Mouse (Mus musculus) CH12.LX (cell line): Measurements from ENCODE around the gene Col25a1. TPM values are rescaled to one million over a fixed set of nuclear protein-coding genes. Genes with fewer than 3 reads are reported as not detected.

ENCODE experiments used
- DNase-seq: peaks from one replicate; pipeline ENCODE4 v3.0.0-alpha.2; 2013; ENCODE audit errors: extremely low read depth
- H3K27ac ChIP-seq: 2 replicates; pipeline ENCODE4 v1.5.1; 2012; ENCODE audit warnings: low read depth, mild to moderate bottlenecking, control low read depth, moderate library complexity; ENCODE audit not compliant: insufficient read depth
- H3K27me3 ChIP-seq: replicated peaks from 2 replicates; pipeline ENCODE3; 2012; ENCODE audit warnings: inconsistent platforms
- H3K36me3 ChIP-seq, 2 experiments: replicated peaks in 1 of 2; 2 replicates each; pipeline versions ENCODE3 to v1.6.1; 2012; ENCODE audit warnings: inconsistent platforms in 1 of 2, low read length in 1 of 2, mild to moderate bottlenecking in 1 of 2, mixed read lengths in 1 of 2, moderate library complexity in 1 of 2; ENCODE audit not compliant: control insufficient read depth in 1 of 2, insufficient read depth in 1 of 2
- H3K4me1 ChIP-seq, 2 experiments: 2 replicates each; pipeline ENCODE4 v1.6.1; 2012; ENCODE audit warnings: inconsistent platforms in 1 of 2, moderate library complexity in 1 of 2; ENCODE audit not compliant: insufficient read depth in 2 of 2, control insufficient read depth in 1 of 2
- H3K4me2 ChIP-seq: 2 replicates; pipeline ENCODE4 v1.6.1; 2012; ENCODE audit warnings: low read depth, mild to moderate bottlenecking, control low read depth; ENCODE audit not compliant: poor library complexity, insufficient read depth, severe bottlenecking
- H3K4me3 ChIP-seq, 3 experiments: fragments of 150-350 bp in 1 of 3; sonication (generic) in 1 of 3; replicated peaks in 1 of 3; 2 replicates each; pipeline versions ENCODE3 to v1.5.1; 2011 to 2012; ENCODE audit warnings: low read depth in 2 of 3, low read length in 2 of 3, mild to moderate bottlenecking in 2 of 3, moderate library complexity in 2 of 3, control low read depth in 1 of 3, improper control_type of control experiment in 1 of 3, inconsistent platforms in 1 of 3, mixed read lengths in 1 of 3; ENCODE audit not compliant: poor library complexity in 1 of 3
- H3K79me2 ChIP-seq: replicated peaks from 2 replicates; pipeline ENCODE4 v1.6.1; 2012; ENCODE audit warnings: mild to moderate bottlenecking, moderate library complexity; ENCODE audit not compliant: control insufficient read depth, poor library complexity, insufficient read depth, severe bottlenecking; ENCODE audit errors: extremely low read depth
- H3K9ac ChIP-seq: 2 replicates; pipeline ENCODE4 v1.6.1; 2012; ENCODE audit warnings: low read depth, mild to moderate bottlenecking, control low read depth, moderate library complexity; ENCODE audit not compliant: insufficient read depth
- H3K9me3 ChIP-seq: replicated peaks from 2 replicates; pipeline ENCODE3; 2012; ENCODE audit warnings: low read length, inconsistent platforms, mixed read lengths
- CHD1 ChIP-seq: IDR thresholded peaks from 2 replicates; pipeline ENCODE4 v1.6.1; 2012; ENCODE audit warnings: low read depth, low read length, improper control_type of control experiment, inconsistent platforms
- CTCF ChIP-seq, 2 experiments: IDR thresholded peaks in 1 of 2; conservative IDR thresholded peaks in 1 of 2; 2 replicates each; pipeline ENCODE4 v1.5.1; 2011 to 2012; ENCODE audit warnings: low read depth in 2 of 2, low read length in 2 of 2, improper control_type of control experiment in 1 of 2, inconsistent platforms in 1 of 2, mild to moderate bottlenecking in 1 of 2, moderate library complexity in 1 of 2
- E2F4 ChIP-seq: IDR thresholded peaks from 2 replicates; pipeline ENCODE4 v1.6.1; 2011; ENCODE audit warnings: low read depth, low read length, improper control_type of control experiment; ENCODE audit not compliant: insufficient replicate concordance
- ELF1 ChIP-seq: IDR thresholded peaks from 2 replicates; pipeline ENCODE4 v1.6.1; 2014; ENCODE audit warnings: low read depth, mild to moderate bottlenecking, inconsistent platforms, low read length, improper control_type of control experiment
- EP300 ChIP-seq: IDR thresholded peaks from 2 replicates; pipeline ENCODE4 v1.6.1; 2011; ENCODE audit warnings: low read length, improper control_type of control experiment
- ETS1 ChIP-seq: conservative IDR thresholded peaks from 2 replicates; pipeline ENCODE4 v1.6.1; 2012; ENCODE audit warnings: low read depth, mild to moderate bottlenecking, inconsistent platforms, low read length, improper control_type of control experiment, moderate library complexity
- HCFC1 ChIP-seq: IDR thresholded peaks from 2 replicates; pipeline ENCODE4 v1.6.1; 2012; ENCODE audit warnings: low read depth, mild to moderate bottlenecking, inconsistent platforms, low read length, improper control_type of control experiment
- JUN ChIP-seq: IDR thresholded peaks from 2 replicates; pipeline ENCODE4 v1.6.1; 2011; ENCODE audit warnings: low read depth, mild to moderate bottlenecking, low read length, improper control_type of control experiment, moderate library complexity; ENCODE audit not compliant: insufficient read depth
- JUND ChIP-seq: conservative IDR thresholded peaks from 2 replicates; pipeline ENCODE4 v1.6.1; 2011; ENCODE audit warnings: low read depth, low read length, improper control_type of control experiment
- MAX ChIP-seq: IDR thresholded peaks from 2 replicates; pipeline ENCODE4 v1.6.1; 2011; ENCODE audit warnings: low read length, improper control_type of control experiment
- MAZ ChIP-seq: IDR thresholded peaks from 2 replicates; pipeline ENCODE4 v1.6.1; 2012; ENCODE audit warnings: low read depth, mild to moderate bottlenecking, inconsistent platforms, low read length, improper control_type of control experiment, moderate library complexity
- MXI1 ChIP-seq: IDR thresholded peaks from 2 replicates; pipeline ENCODE4 v1.6.1; 2011; ENCODE audit warnings: mild to moderate bottlenecking, low read depth, low read length, improper control_type of control experiment
- NELFE ChIP-seq: IDR thresholded peaks from 2 replicates; pipeline ENCODE4 v1.6.1; 2011; ENCODE audit warnings: low read depth, low read length, improper control_type of control experiment
- SIN3A ChIP-seq: IDR thresholded peaks from 2 replicates; pipeline ENCODE4 v1.6.1; 2012; ENCODE audit warnings: low read length, improper control_type of control experiment, inconsistent platforms
- SMC3 ChIP-seq: IDR thresholded peaks from 2 replicates; pipeline ENCODE4 v1.6.1; 2011; ENCODE audit warnings: low read depth, low read length, improper control_type of control experiment
- TBP ChIP-seq: conservative IDR thresholded peaks from 2 replicates; pipeline ENCODE4 v1.6.1; 2011; ENCODE audit warnings: low read depth, low read length, improper control_type of control experiment
- USF2 ChIP-seq: conservative IDR thresholded peaks from 2 replicates; pipeline ENCODE4 v1.6.1; 2011; ENCODE audit warnings: low read depth, low read length, improper control_type of control experiment
- ZKSCAN1 ChIP-seq: IDR thresholded peaks from 2 replicates; pipeline ENCODE4 v1.6.1; 2012; ENCODE audit warnings: low read depth, inconsistent platforms, low read length, improper control_type of control experiment, borderline replicate concordance
- ZMIZ1 ChIP-seq: IDR thresholded peaks from 2 replicates; pipeline ENCODE4 v1.6.1; 2012; ENCODE audit warnings: low read depth, mild to moderate bottlenecking, inconsistent platforms, low read length, improper control_type of control experiment
- dilution Hi-C: fragments of 300-500 bp; cut with MboI; formaldehyde crosslinking; loops from 2 replicates; pipeline ENCODE4 v1.14.3; 2020; ENCODE audit warnings: low sequenced_read_pairs; ENCODE audit not compliant: extremely low pct_unique_long_range_greater_than_20kb, extremely low pct_ligation_motif_present
- in situ Hi-C: fragments of 300-500 bp; cut with MboI; formaldehyde crosslinking; loops from 3 replicates; pipeline ENCODE4 v1.14.3; 2019; ENCODE audit warnings: low sequenced_read_pairs, low pct_ligation_motif_present, low pct_unique_long_range_greater_than_20kb, mixed read lengths
- polyA plus RNA-seq: library from polyadenylated mRNA; unstranded; fragments of >175 nt; gene quantifications from 2 replicates; pipeline ENCODE4 v1.2.1, GENCODE M21; 2012; ENCODE audit warnings: low read depth; ENCODE audit not compliant: insufficient read length
- total RNA-seq, 2 experiments: library from RNA; depleted of rRNA; stranded (reverse); fragments of 300-350 nt in 1 of 2; fragments of >200 nt in 1 of 2; gene quantifications; 2 replicates each; pipeline ENCODE4 v1.2.3; 2012 to 2014

The Col25a1 gene
- total and polyA plus RNA-seq, 3 experiments = not detected

DNA sequence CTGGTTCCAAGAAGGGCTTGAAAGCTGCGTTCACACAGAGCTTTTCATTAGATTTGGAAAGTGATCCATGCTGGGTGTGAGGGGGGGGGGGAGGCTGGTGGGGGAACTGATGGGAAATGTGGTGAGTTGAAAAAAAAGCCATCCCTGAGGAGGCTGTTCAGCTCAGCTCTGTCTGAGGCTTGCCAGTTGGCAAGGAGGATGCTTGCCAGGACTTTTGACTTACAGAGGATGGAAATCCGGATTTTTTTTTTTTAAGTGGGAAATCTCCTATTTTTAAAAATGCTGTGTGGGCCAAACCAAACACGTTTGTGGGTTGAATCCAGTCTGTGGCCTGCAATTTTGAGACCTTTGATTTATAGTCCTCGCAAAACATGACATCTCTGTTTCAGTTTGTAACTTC, 35.6 kb downstream of the Col25a1 start:
- peaks cover 5% of the 10 kb centered on the region for H3K9me3 ChIP-seq
- H3K27me3 ChIP-seq = no peaks in the 10 kb centered on the region
- H3K4me1 ChIP-seq = no peaks in the 10 kb centered on the region
- no peaks in the 10 kb centered on the region for H3K79me2 ChIP-seq
- no peak overlapping the region for H3K27ac ChIP-seq
- H3K4me2 ChIP-seq = no peak overlapping the region
- H3K4me3 ChIP-seq = no peak overlapping the region
- no peaks in the 10 kb centered on the region for H3K36me3 ChIP-seq
- TF ChIP-seq MXI1 = no peak
- dilution Hi-C loops = no loop called here
- DNase-seq = no peak
- in situ Hi-C loops = no loop called here
- no peak overlapping the region for H3K9ac ChIP-seq

DNA sequence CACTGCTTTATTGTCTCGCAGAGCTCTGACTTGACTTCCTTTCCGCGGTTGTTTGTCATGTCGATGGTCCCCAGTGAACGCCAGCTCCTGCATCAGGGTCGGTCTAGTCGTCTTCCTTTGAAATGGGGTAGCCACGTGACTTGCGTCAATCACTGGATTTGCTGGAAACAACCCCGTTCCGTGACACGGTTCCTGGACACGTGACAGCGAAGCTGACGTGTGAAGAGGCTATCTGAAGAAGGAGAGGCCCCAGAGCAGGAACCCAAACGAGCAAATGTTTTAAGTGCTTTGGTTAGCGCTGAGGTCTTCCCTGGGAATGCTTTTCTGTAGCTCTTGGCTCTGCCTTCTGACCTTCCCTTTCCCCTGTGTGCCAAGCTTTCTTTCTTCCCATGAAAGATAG, 41.5 kb downstream of the Col25a1 start:
- H3K9ac ChIP-seq = no peak overlapping the region
- DNase-seq = no peak
- dilution Hi-C loops = no loop called here
- H3K4me1 ChIP-seq = no peaks in the 10 kb centered on the region
- H3K9me3 ChIP-seq = peaks cover 5% of the 10 kb centered on the region
- no peak overlapping the region for H3K27ac ChIP-seq
- in situ Hi-C loops = no loop called here
- H3K4me3 ChIP-seq = no peak overlapping the region
- TF ChIP-seq ZKSCAN1 = no peak
- TF ChIP-seq HCFC1 = no peak
- no peak for TF ChIP-seq EP300
- no peak for TF ChIP-seq ETS1
- no peak for TF ChIP-seq USF2
- no peak for TF ChIP-seq CTCF (conservative IDR thresholded peaks at IDR 0.05 in 1 of 2, IDR thresholded peaks at IDR 0.05 in 1 of 2; ENCODE audit: low read depth in 2 of 2, low read length in 2 of 2)
- TF ChIP-seq E2F4 = no peak
- TF ChIP-seq SIN3A = no peak
- no peak for TF ChIP-seq ELF1
- TF ChIP-seq ZMIZ1 = no peak
- TF ChIP-seq SMC3 = no peak
- no peaks in the 10 kb centered on the region for H3K79me2 ChIP-seq
- H3K36me3 ChIP-seq = no peaks in the 10 kb centered on the region
- no peak overlapping the region for H3K4me2 ChIP-seq
- no peaks in the 10 kb centered on the region for H3K27me3 ChIP-seq

DNA sequence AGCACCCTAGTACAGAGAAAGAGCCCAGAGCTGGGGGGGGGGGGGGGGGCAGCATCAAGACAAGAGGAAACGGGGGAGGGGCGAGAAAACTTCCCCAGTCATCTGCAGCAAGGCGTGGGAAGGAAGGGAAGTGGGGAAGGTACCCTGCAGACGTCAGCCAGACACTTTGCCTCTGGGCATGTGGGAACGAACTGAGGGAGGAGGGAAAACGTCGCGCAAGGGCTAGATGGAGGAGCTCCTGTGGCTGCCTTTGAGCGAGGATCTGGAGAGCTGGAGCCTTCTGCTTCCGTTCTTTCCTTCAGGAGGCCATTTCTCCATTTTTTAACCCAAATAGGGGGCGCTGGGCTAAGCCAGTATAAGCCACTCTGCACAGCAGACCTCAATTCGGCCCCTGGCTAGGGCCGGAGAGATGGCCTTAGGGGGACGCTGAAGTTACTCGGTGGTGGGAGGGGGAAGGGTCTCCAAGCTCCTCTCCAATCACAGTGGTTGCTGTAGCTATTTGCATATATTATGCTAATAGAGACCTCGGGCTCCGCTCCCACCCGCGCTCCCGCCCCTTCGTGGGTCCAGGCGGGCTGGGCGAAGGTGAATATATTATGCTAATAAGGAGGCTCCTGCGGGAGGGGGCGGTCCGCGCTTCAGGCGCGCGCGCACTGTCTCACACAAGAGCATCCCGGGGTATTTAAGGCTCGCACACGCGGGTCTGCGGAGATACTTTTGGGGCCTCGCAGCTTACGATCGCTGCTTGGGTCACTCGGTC, 49.1 kb downstream of the Col25a1 start:
- Histone ChIP-seq H3K4me3 (no peak overlapping the region), H3K27ac (no peak overlapping the region), H3K9me3 (no peaks in the 10 kb centered on the region), H3K79me2 (no peaks in the 10 kb centered on the region), H3K27me3 (no peaks in the 10 kb centered on the region), H3K4me1 (no peaks in the 10 kb centered on the region), H3K36me3 (no peaks in the 10 kb centered on the region), H3K9ac (no peak overlapping the region), H3K4me2 (no peak overlapping the region)
- TF ChIP-seq JUND = no peak
- TF ChIP-seq CTCF (conservative IDR thresholded peaks at IDR 0.05 in 1 of 2, IDR thresholded peaks at IDR 0.05 in 1 of 2; ENCODE audit: low read depth in 2 of 2, low read length in 2 of 2) = no peak
- TF ChIP-seq SMC3 = no peak
- TF ChIP-seq MAX = no peak
- TF ChIP-seq E2F4 = no peak
- no peak for TF ChIP-seq MAZ
- no peak for TF ChIP-seq ZMIZ1
- TF ChIP-seq JUN = no peak
- no peak for TF ChIP-seq NELFE
- TF ChIP-seq CHD1 = no peak
- no peak for TF ChIP-seq MXI1
- no peak for TF ChIP-seq TBP
- no peak for TF ChIP-seq ZKSCAN1
- no peak for DNase-seq
- dilution Hi-C loops = no loop called here
- in situ Hi-C loops = no loop called here
